Mouse (Mus musculus) adrenal gland, postnatal 25 days (tissue): ENCODE data around the gene Nosip. TPM values are rescaled to one million over a fixed set of nuclear protein-coding genes. Genes with fewer than 3 reads are reported as not detected.
"Not testable (repeated sequence)": the region's sequence is repeated elsewhere in the genome, so short reads cannot be mapped to it uniquely, and the experiment has no call there.

Source experiments
- DNase-seq: peaks from one replicate; pipeline ENCODE4 v3.0.0; 2021; ENCODE audit warnings: mixed read lengths
- microRNA-seq, 2 experiments: library from miRNA; unstranded; fragments of <30 nt; microRNA quantifications; one replicate each; pipeline ENCODE4 v1.2.0; 2021
- total RNA-seq: library from RNA; stranded (reverse); gene quantifications from 2 replicates; pipeline ENCODE4 v1.2.3, GENCODE M21; 2021

The Nosip gene
- total RNA-seq, 1 experiment from 2014 or later = 67.2 TPM

- DNase-seq = no peak
Measured at GRCm38 (mm10) chr7:45113476-45113875, 51.2 kb downstream of the Nosip start.

- DNase-seq = no peak
Measured at GRCm38 (mm10) chr7:45117566-45117965, 55.3 kb downstream of the Nosip start.

GRCm38 (mm10) chr7:45118336-45118735 lies 56.1 kb downstream of the Nosip start:
- no peak for DNase-seq

- DNase-seq = no peak
Measured at GRCm38 (mm10) chr7:45119780-45120709, 57.8 kb downstream of the Nosip start.

- DNase-seq = peak; percentile 54
Measured at GRCm38 (mm10) chr7:45121404-45121803, 59.2 kb downstream of the Nosip start.

GRCm38 (mm10) chr7:45121966-45122365 lies 59.7 kb downstream of the Nosip start:
- no peak for DNase-seq

GRCm38 (mm10) chr7:45122561-45123185 lies 60.4 kb downstream of the Nosip start:
- no peak for DNase-seq

- peak; percentile 49 for DNase-seq
Measured at GRCm38 (mm10) chr7:45123186-45123570, 60.9 kb downstream of the Nosip start.

GRCm38 (mm10) chr7:45124224-45125143 lies 62.3 kb downstream of the Nosip start, which contains the start of gene Rps11:
Gene Rps11, minus strand, starts transcription at chr7:45124439.
- DNase-seq = peak; percentile 98

- DNase-seq = no peak
Measured at GRCm38 (mm10) chr7:45125144-45125600, 62.9 kb downstream of the Nosip start.

GRCm38 (mm10) chr7:45125649-45126048 lies 63.4 kb downstream of the Nosip start:
- not testable (repeated sequence) for DNase-seq

- DNase-seq = no peak
Measured at GRCm38 (mm10) chr7:45126147-45126843, 64.1 kb downstream of the Nosip start.

GRCm38 (mm10) chr7:45126844-45127699 lies 64.8 kb downstream of the Nosip start:
- no peak for DNase-seq

Small RNA genes lying within 50 kb of the gene (microRNA-seq; reads per million reads assigned to microRNA genes)
- gene Mir150 = 289 to 671 reads per million in 2 experiments
- gene Mir5121 = 32.9 to 51.2 reads per million in 2 experiments
- 0 reads per million in 2 experiments for gene Mir7054

Other genes starting within 250 kb of the Nosip start
- gene Nup62, start 246.3 kb upstream of the Nosip start, total RNA-seq = 40.5 and 44.4 TPM in 2 replicates
- 2.8 and 3.4 TPM in 2 replicates for gene Il4i1, start 246.0 kb upstream of the Nosip start, total RNA-seq
- 108 and 165 TPM in 2 replicates for gene Atf5, start 245.8 kb upstream of the Nosip start, total RNA-seq
- gene Akt1s1, start 213.4 kb upstream of the Nosip start, total RNA-seq = 116 and 138 TPM in 2 replicates
- 62.1 and 88.5 TPM in 2 replicates for gene Tbc1d17, start 213.3 kb upstream of the Nosip start, total RNA-seq
- gene Pnkp, start 205.3 kb upstream of the Nosip start, total RNA-seq = 53.2 and 55.8 TPM in 2 replicates
- 309 and 326 TPM in 2 replicates for gene Ptov1, start 192.6 kb upstream of the Nosip start, total RNA-seq
- gene Med25, start 169.7 kb upstream of the Nosip start, total RNA-seq = 93.7 and 103 TPM in 2 replicates
- gene Fuz, start 166.3 kb upstream of the Nosip start, total RNA-seq = 37.4 and 37.8 TPM in 2 replicates
- gene Ap2a1, start 132.9 kb upstream of the Nosip start, total RNA-seq = 83.7 and 115 TPM in 2 replicates
- gene Tsks, start 119.2 kb upstream of the Nosip start, total RNA-seq = not detected in 2 replicates
- 13.3 and 16.5 TPM in 2 replicates for gene Cpt1c, start 87.6 kb upstream of the Nosip start, total RNA-seq
- gene Prmt1, start 75.9 kb upstream of the Nosip start, total RNA-seq = 177 and 221 TPM in 2 replicates
- 138 and 151 TPM in 2 replicates for gene Irf3, start 64.8 kb upstream of the Nosip start, total RNA-seq
- 18.7 and 24.4 TPM in 2 replicates for gene Bcl2l12, start 63.7 kb upstream of the Nosip start, total RNA-seq
- gene Scaf1, start 46.1 kb upstream of the Nosip start, total RNA-seq = 86.4 and 99.4 TPM in 2 replicates
- 94.0 and 102 TPM in 2 replicates for gene Rras, start 44.5 kb upstream of the Nosip start, total RNA-seq
- gene Prr12, start 9.5 kb upstream of the Nosip start, total RNA-seq = 71.1 and 78.5 TPM in 2 replicates
- 19.2 and 21.4 TPM in 2 replicates for gene Prrg2, start 248 bp downstream of the Nosip start, total RNA-seq
- 27.7 and 33.5 TPM in 2 replicates for gene Rcn3, start 29.8 kb downstream of the Nosip start, total RNA-seq
- gene Fcgrt, start 41.4 kb downstream of the Nosip start, total RNA-seq = 88.4 and 96.1 TPM in 2 replicates
- 1,211 and 1,259 TPM in 2 replicates for gene Rps11, start 62.0 kb downstream of the Nosip start, total RNA-seq
- 1,469 and 1,540 TPM in 2 replicates for gene Rpl13a, start 66.3 kb downstream of the Nosip start, total RNA-seq
- not detected in 2 replicates for gene Gm45713, start 73.8 kb downstream of the Nosip start, total RNA-seq
- 29.1 and 32.1 TPM in 2 replicates for gene Flt3l, start 74.0 kb downstream of the Nosip start, total RNA-seq
- 61.7 and 74.3 TPM in 2 replicates for gene Pih1d1, start 91.9 kb downstream of the Nosip start, total RNA-seq
- 79.2 and 106 TPM in 2 replicates for gene Aldh16a1, start 92.2 kb downstream of the Nosip start, total RNA-seq
- 0.15 and 0.33 TPM in 2 replicates for gene Slc17a7, start 101.5 kb downstream of the Nosip start, total RNA-seq
- gene Gfy, start 117.1 kb downstream of the Nosip start, total RNA-seq = not detected in 2 replicates
- gene Pth2, start 118.6 kb downstream of the Nosip start, total RNA-seq = not detected in 2 replicates
- 0.12 TPM in 1 of 2 replicates, not detected in the other for gene Ccdc155, start 142.5 kb downstream of the Nosip start, total RNA-seq
- gene Dkkl1, start 149.7 kb downstream of the Nosip start, total RNA-seq = not detected in 2 replicates
- 15.0 and 15.3 TPM in 2 replicates for gene Tead2, start 153.3 kb downstream of the Nosip start, total RNA-seq
- gene Cd37, start 176.7 kb downstream of the Nosip start, total RNA-seq = 2.7 TPM in 2 replicates
- not detected in 2 replicates for gene Slc6a16, start 178.7 kb downstream of the Nosip start, total RNA-seq
- gene Slc6a21, start 215.1 kb downstream of the Nosip start, total RNA-seq = not detected in 2 replicates